Mouse (Mus musculus) kidney, adult 9 months (tissue): ENCODE results near the gene Cpsf6.
A peak's percentile ranks its signal among the peaks of the same experiment; 100 is the strongest.

ENCODE experiments used
- DNase-seq: peaks from one replicate; pipeline ENCODE4 v3.0.0; 2022

Gene Cpsf6

GRCm38 (mm10) chr10:117379908-117380307 is at the start of gene Cpsf6:
Cpsf6 (minus strand) TSS chr10:117380015.
- no peak for DNase-seq

- DNase-seq, result no peak
Observed at GRCm38 (mm10) chr10:117426615-117426969, 46.8 kb upstream of the Cpsf6 start.

GRCm38 (mm10) chr10:117425907-117426614 is 46.2 kb upstream of the Cpsf6 start:
- no peak for DNase-seq

- no peak for DNase-seq
Observed at GRCm38 (mm10) chr10:117425013-117425412, 45.2 kb upstream of the Cpsf6 start.

- DNase-seq, result no peak
Observed at GRCm38 (mm10) chr10:117424146-117424905, 44.5 kb upstream of the Cpsf6 start.

GRCm38 (mm10) chr10:117423025-117424002 is 43.5 kb upstream of the Cpsf6 start:
- no peak for DNase-seq

- no peak for DNase-seq
Observed at GRCm38 (mm10) chr10:117422174-117422808, 42.5 kb upstream of the Cpsf6 start.

GRCm38 (mm10) chr10:117421283-117422107 is 41.7 kb upstream of the Cpsf6 start:
- no peak for DNase-seq

GRCm38 (mm10) chr10:117420502-117421282 is 40.9 kb upstream of the Cpsf6 start:
- DNase-seq, result no peak

- no peak for DNase-seq
Observed at GRCm38 (mm10) chr10:117419577-117420290, 39.9 kb upstream of the Cpsf6 start.

- DNase-seq, result no peak
Observed at GRCm38 (mm10) chr10:117418668-117419237, 38.9 kb upstream of the Cpsf6 start.

- peak; percentile 20 for DNase-seq
Observed at GRCm38 (mm10) chr10:117417772-117418667, 38.2 kb upstream of the Cpsf6 start.

- no peak for DNase-seq
Observed at GRCm38 (mm10) chr10:117417470-117417767, 37.6 kb upstream of the Cpsf6 start.

GRCm38 (mm10) chr10:117416636-117417469 is 37.0 kb upstream of the Cpsf6 start:
- DNase-seq, result no peak

- no peak for DNase-seq
Observed at GRCm38 (mm10) chr10:117416095-117416494, 36.3 kb upstream of the Cpsf6 start.

- no peak for DNase-seq
Observed at GRCm38 (mm10) chr10:117415364-117416057, 35.7 kb upstream of the Cpsf6 start.

- no peak for DNase-seq
Observed at GRCm38 (mm10) chr10:117414726-117415125, 34.9 kb upstream of the Cpsf6 start.
